Mouse (Mus musculus): ENCODE data around the gene Ubtd1.

- TF ChIP-seq CTCF (IDR thresholded peaks at IDR 0.05; ENCODE audit: low read depth, low read length) (no peak), POLR2A (IDR thresholded peaks at IDR 0.05; ENCODE audit: insufficient read depth, low read length) (no peak), EP300 (IDR thresholded peaks at IDR 0.05; ENCODE audit: insufficient read depth, low read depth, low read length) (no peak)
Measured at GRCm38 (mm10) chr19:42036357-42036756, 54.8 kb downstream of the Ubtd1 start.

Data from ES-Bruce4 (cell line).